Mouse (Mus musculus) midbrain, embryonic 12.5 days (tissue): ENCODE data around the gene Arrb1. TPM values are rescaled to one million over a fixed set of nuclear protein-coding genes. Genes with fewer than 3 reads are reported as not detected.

ENCODE experiments used
- ATAC-seq: fragments of 200-750 bp; cut with Nextera tagmentation; 2 replicates; pipeline ENCODE4 v1.8.0; 2017; ENCODE audit warnings: low read depth, moderate TSS enrichment, moderate library complexity; ENCODE audit not compliant: low FRiP score
- H3K27ac ChIP-seq: fragments of 300-500 bp; sonication (generic); replicated peaks from 2 replicates; pipeline ENCODE4 v1.5.1; 2016; ENCODE audit warnings: mild to moderate bottlenecking
- H3K27me3 ChIP-seq: fragments of 300-500 bp; sonication (generic); 2 replicates; pipeline ENCODE4 v1.6.1; 2016; ENCODE audit warnings: mild to moderate bottlenecking
- H3K36me3 ChIP-seq: fragments of 300-500 bp; sonication (generic); 2 replicates; pipeline ENCODE4 v1.6.1; 2016
- H3K4me1 ChIP-seq: fragments of 300-500 bp; sonication (generic); 2 replicates; pipeline ENCODE4 v1.6.1; 2016
- H3K4me2 ChIP-seq: fragments of 300-500 bp; sonication (generic); replicated peaks from 2 replicates; pipeline ENCODE4 v1.6.1; 2016; ENCODE audit warnings: mild to moderate bottlenecking, moderate library complexity
- H3K4me3 ChIP-seq: fragments of 300-500 bp; sonication (generic); 2 replicates; pipeline ENCODE4 v1.5.1; 2016; ENCODE audit warnings: mild to moderate bottlenecking
- H3K9ac ChIP-seq: fragments of 300-500 bp; sonication (generic); replicated peaks from 2 replicates; pipeline ENCODE4 v1.6.1; 2016; ENCODE audit warnings: mild to moderate bottlenecking, moderate library complexity
- H3K9me3 ChIP-seq: fragments of 300-500 bp; sonication (generic); 2 replicates; pipeline ENCODE4 v1.6.1; 2016; ENCODE audit warnings: mild to moderate bottlenecking
- WGBS: fragments of 180-500 bp; shearing (Covaris S2); methylation state at CpG from one replicate; pipeline ENCODE4 v1.1.7; 2016; 5-methylcytosine and 5-hydroxymethylcytosine counted together
- polyA plus RNA-seq: library from polyadenylated mRNA; unstranded; fragments of >200 nt; fragmentation: Nextera tagmentation; extraction: Ambion mirVana; gene quantifications from 2 replicates; pipeline ENCODE4 v1.2.1, GENCODE M21; 2016

The Arrb1 gene
- polyA plus RNA-seq, 1 experiment from 2014 or later = 13.4 TPM

- ATAC-seq = no peak
- no peak overlapping the region for H3K27ac ChIP-seq
- H3K9me3 ChIP-seq = no peaks in the 10 kb centered on the region
- no peaks in the 10 kb centered on the region for H3K27me3 ChIP-seq
- 74% methylated on average over 4 of the region's 4 CpGs for whole genome bisulfite sequencing
- no peak overlapping the region for H3K4me2 ChIP-seq
- no peak overlapping the region for H3K4me3 ChIP-seq
- H3K4me1 ChIP-seq = no peaks in the 10 kb centered on the region
- no peak overlapping the region for H3K9ac ChIP-seq
- H3K36me3 ChIP-seq = no peaks in the 10 kb centered on the region
Measured at GRCm38 (mm10) chr7:99518954-99519644, 16.2 kb upstream of the Arrb1 start.

- Histone ChIP-seq H3K4me1 (no peaks in the 10 kb centered on the region), H3K36me3 (no peaks in the 10 kb centered on the region), H3K9ac (no peak overlapping the region), H3K9me3 (no peaks in the 10 kb centered on the region), H3K27me3 (no peaks in the 10 kb centered on the region), H3K4me3 (no peak overlapping the region), H3K4me2 (no peak overlapping the region), H3K27ac (no peak overlapping the region)
- no peak for ATAC-seq
- WGBS = 83% methylated on average over 8 of the region's 8 CpGs
Measured at GRCm38 (mm10) chr7:99523121-99523520, 12.1 kb upstream of the Arrb1 start.

DNA sequence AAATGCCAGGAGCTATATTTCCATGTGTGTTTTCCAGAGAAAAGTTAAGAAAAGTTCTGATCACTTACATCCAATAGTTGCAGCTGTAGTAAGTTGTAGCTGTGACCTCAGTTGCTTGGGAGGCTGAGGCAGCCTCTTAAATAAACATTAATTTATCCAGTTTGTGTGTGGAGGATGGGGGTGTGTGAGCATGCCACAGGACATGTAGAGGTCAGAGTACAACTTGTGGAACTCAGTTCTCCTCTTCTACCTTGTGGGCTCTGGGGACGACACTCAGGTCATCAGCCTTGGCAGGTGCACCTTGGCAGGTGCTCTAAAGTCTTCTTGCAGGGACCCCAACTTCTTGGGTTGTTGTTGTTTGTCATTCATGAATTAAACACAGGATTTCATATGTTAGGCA, 11.4 kb upstream of the Arrb1 start:
- H3K27ac ChIP-seq = no peak overlapping the region
- no peaks in the 10 kb centered on the region for H3K9me3 ChIP-seq
- H3K9ac ChIP-seq = no peak overlapping the region
- no peak overlapping the region for H3K4me2 ChIP-seq
- 82% methylated on average over 1 of the region's 1 CpGs for WGBS
- no peaks in the 10 kb centered on the region for H3K4me1 ChIP-seq
- ATAC-seq = no peak
- H3K27me3 ChIP-seq = no peaks in the 10 kb centered on the region
- no peak overlapping the region for H3K4me3 ChIP-seq
- H3K36me3 ChIP-seq = no peaks in the 10 kb centered on the region

- Histone ChIP-seq H3K9me3 (no peaks in the 10 kb centered on the region), H3K4me2 (no peak overlapping the region), H3K27ac (no peak overlapping the region), H3K9ac (no peak overlapping the region), H3K27me3 (peaks cover under 1% of the 10 kb centered on the region; the same call in 1 of the 2 replicates), H3K4me3 (no peak overlapping the region), H3K4me1 (no peaks in the 10 kb centered on the region), H3K36me3 (no peaks in the 10 kb centered on the region)
- 56% methylated on average over 2 of the region's 2 CpGs for WGBS
- ATAC-seq = no peak
Measured at GRCm38 (mm10) chr7:99528547-99528946, 6.7 kb upstream of the Arrb1 start.

DNA sequence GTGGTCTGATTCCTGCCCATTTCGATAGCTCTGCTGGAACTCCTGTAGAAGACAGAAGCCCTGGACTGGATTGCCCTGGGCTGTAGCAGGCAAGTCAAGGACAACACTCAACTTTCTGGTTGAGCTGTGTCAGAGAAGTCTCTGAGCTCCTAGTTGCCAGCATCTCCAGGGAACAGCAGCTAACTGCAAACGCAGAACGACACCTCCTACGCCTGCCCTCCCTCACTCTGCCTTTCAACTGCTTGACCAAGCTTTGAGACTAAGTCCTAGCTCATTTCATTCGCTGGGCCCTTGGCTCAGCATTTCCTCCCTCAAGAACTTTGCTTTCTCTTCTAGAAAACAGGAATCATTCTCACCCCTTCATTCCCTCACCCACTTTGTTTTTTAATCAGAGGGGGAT, 5.9 kb upstream of the Arrb1 start:
- no peak overlapping the region for H3K27ac ChIP-seq
- no peak for ATAC-seq
- H3K4me3 ChIP-seq = no peak overlapping the region
- H3K4me2 ChIP-seq = no peak overlapping the region
- H3K36me3 ChIP-seq = no peaks in the 10 kb centered on the region
- H3K9me3 ChIP-seq = no peaks in the 10 kb centered on the region
- 56% methylated on average over 5 of the region's 5 CpGs for WGBS
- H3K9ac ChIP-seq = no peak overlapping the region
- H3K4me1 ChIP-seq = peaks cover 4% of the 10 kb centered on the region; the same call in 1 of the 2 replicates
- peaks cover 5% of the 10 kb centered on the region; the same call in 1 of the 2 replicates for H3K27me3 ChIP-seq

DNA sequence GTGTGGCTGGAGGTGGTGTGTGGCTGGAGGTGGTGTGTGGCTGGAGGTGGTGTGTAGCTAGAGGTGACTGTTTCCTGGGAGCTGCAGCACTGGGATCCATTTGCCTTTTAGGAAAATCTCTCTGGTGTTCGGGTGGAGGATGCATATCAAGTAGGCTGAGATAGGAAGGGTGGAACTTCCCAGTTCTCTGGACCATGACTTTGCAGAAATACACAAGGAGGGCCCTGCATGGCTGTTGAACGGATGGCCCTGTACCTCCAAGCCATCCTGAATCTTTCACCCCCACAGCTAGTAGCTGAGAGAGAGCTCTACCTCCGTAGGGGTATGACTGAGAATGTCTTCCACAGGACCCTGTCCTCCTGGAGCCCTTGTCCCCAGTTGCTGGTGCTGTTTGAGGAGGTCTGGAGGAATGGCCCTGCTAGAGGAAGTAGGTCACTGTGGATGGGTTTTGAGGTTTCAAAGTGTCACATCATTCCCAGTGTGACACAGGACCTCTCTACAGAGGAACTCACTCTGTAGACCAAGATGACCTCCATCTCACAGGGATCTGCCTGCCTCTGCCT, 3.8 kb upstream of the Arrb1 start:
- peaks cover 16% of the 10 kb centered on the region for H3K4me1 ChIP-seq
- H3K36me3 ChIP-seq = no peaks in the 10 kb centered on the region
- H3K9ac ChIP-seq = no peak overlapping the region
- H3K27ac ChIP-seq = no peak overlapping the region
- no peak for ATAC-seq
- H3K4me3 ChIP-seq = no peak overlapping the region
- H3K27me3 ChIP-seq = peaks cover 5% of the 10 kb centered on the region; the same call in 1 of the 2 replicates
- no peaks in the 10 kb centered on the region for H3K9me3 ChIP-seq
- 93% methylated on average over 3 of the region's 3 CpGs for WGBS
- H3K4me2 ChIP-seq = no peak overlapping the region

DNA sequence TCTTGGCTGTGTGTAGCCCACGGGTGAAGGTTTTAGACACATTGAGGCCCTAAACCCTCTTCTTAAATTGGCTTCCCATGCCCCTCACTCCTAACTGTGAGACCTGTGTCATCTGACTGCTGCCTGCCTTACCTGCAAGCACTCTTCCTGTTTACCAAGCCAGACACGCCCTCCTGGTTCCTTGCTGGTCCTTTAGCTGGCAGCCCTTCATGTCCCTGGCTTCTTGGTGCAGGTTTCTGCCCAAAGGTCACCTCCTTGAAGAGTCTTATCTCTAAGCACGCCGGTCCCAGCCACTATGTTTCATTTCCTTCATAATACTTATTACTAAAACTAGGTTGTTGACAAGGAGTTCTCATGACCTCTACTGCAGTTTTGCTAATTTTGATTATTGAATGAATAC, 2.7 kb upstream of the Arrb1 start:
- no peaks in the 10 kb centered on the region for H3K36me3 ChIP-seq
- H3K9ac ChIP-seq = no peak overlapping the region
- no peak for ATAC-seq
- H3K27me3 ChIP-seq = peaks cover 12% of the 10 kb centered on the region; the same call in 1 of the 2 replicates
- no peak overlapping the region for H3K27ac ChIP-seq
- peaks cover 26% of the 10 kb centered on the region for H3K4me1 ChIP-seq
- no peaks in the 10 kb centered on the region for H3K9me3 ChIP-seq
- H3K4me3 ChIP-seq = no peak overlapping the region
- no peak overlapping the region for H3K4me2 ChIP-seq
- WGBS = 83% methylated on average over 4 of the region's 4 CpGs

GRCm38 (mm10) chr7:99533600-99533999, 1.7 kb upstream of the Arrb1 start:
- 84% methylated on average over 7 of the region's 7 CpGs for WGBS

DNA sequence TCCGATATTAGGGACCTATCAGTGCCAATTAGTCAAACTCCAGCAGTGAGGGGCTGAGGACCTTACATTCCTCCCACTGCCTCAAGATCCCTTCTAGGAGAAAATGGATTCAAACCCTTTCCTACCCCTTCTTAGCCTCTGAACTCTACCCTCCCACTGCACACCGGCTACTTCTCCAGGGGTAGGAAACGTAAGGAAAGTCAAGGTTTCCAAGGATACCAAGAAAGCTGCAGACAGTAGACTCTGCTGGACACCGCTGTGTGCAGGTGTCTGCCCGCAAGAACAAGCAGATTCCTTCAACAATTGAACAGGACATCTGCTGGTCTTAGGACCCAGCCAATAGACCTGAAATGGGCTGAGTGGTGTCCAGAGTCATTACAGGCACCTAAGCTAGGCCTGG, 765 bp upstream of the Arrb1 start:
- H3K4me3 ChIP-seq = peak overlapping the region; percentile 82
- H3K9me3 ChIP-seq = no peaks in the 10 kb centered on the region
- peak overlapping the region; percentile 85 for H3K9ac ChIP-seq
- peak; percentile 4; the same call in 1 of the 2 replicates for ATAC-seq
- peaks cover 12% of the 10 kb centered on the region; the same call in 1 of the 2 replicates for H3K27me3 ChIP-seq
- no peaks in the 10 kb centered on the region for H3K36me3 ChIP-seq
- peaks cover 42% of the 10 kb centered on the region for H3K4me1 ChIP-seq
- H3K4me2 ChIP-seq = peak overlapping the region; percentile 79
- 29% methylated on average over 5 of the region's 5 CpGs for whole genome bisulfite sequencing
- H3K27ac ChIP-seq = peak overlapping the region; percentile 87

More at GRCm38 (mm10) chr7:99533600-99533999, 1.7 kb upstream of the Arrb1 start:
- no peak for ATAC-seq
- H3K27me3 ChIP-seq = peaks cover 12% of the 10 kb centered on the region; the same call in 1 of the 2 replicates
- no peak overlapping the region for H3K4me2 ChIP-seq
- H3K27ac ChIP-seq = no peak overlapping the region
- no peak overlapping the region for H3K9ac ChIP-seq
- no peaks in the 10 kb centered on the region for H3K9me3 ChIP-seq
- H3K4me3 ChIP-seq = no peak overlapping the region
- H3K36me3 ChIP-seq = no peaks in the 10 kb centered on the region
- H3K4me1 ChIP-seq = peaks cover 34% of the 10 kb centered on the region

DNA sequence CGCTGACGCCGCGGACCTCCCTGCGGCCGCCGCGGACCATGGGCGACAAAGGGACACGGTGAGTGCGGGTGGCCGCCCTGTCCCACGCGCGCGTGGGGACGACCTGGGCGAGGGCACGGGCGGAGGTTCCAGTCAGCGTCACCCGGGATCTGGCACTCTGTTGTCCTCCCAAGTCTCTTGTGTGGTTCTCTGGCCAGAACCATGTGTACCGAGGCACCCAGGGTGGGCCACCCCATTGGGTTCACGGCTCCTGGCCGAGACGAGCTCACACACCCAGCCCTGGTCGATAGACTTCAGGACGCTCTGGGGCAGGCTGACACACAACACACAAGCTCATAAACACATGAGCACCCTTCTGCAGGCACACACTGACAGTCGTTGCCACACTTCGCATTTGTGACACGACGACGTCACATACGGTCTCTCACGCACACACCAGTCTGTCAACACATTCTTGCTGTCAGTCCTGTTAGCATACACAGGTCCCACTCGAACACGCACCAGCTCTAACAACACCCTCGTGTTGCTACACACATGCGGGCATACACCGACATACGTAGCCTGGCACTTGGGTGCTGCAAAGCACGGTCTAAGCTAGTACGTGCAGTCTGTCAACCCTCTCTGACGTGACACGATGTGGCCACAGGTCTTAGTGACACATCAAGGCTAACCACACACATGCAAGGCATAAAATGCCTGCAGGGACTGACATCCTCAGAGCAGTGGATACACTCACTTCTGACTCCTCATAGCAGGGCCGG, 655 bp downstream of the Arrb1 start:
- Histone ChIP-seq H3K27ac (peak overlapping the region; percentile 87), H3K27me3 (peaks cover 12% of the 10 kb centered on the region; the same call in 1 of the 2 replicates), H3K4me2 (peak overlapping the region; percentile 79), H3K9ac (peak overlapping the region; percentile 85), H3K36me3 (no peaks in the 10 kb centered on the region), H3K4me1 (peaks cover 49% of the 10 kb centered on the region), H3K9me3 (no peaks in the 10 kb centered on the region), H3K4me3 (peak overlapping the region; percentile 82)
- ATAC-seq = peak; percentile 67
- 13% methylated on average over 46 of the region's 46 CpGs for WGBS

- Histone ChIP-seq H3K9ac (no peak overlapping the region; the same call in 1 of the 2 replicates), H3K36me3 (no peaks in the 10 kb centered on the region), H3K4me3 (peak overlapping the region; percentile 18), H3K27me3 (peaks cover 12% of the 10 kb centered on the region; the same call in 1 of the 2 replicates), H3K9me3 (no peaks in the 10 kb centered on the region), H3K4me1 (peaks cover 49% of the 10 kb centered on the region), H3K27ac (no peak overlapping the region), H3K4me2 (peak overlapping the region; percentile 79)
- WGBS = 41% methylated on average over 5 of the region's 5 CpGs
- no peak for ATAC-seq
Measured at GRCm38 (mm10) chr7:99537183-99537756, 2.0 kb downstream of the Arrb1 start.
